8 mouse cellular contexts compared by ENCODE assay signal in genomic region chr5:67306698-67307521, GRCm38 (mm10). TPM values are rescaled to one million over a fixed set of nuclear protein-coding genes. Genes with fewer than 3 reads are reported as not detected.
DNase-seq lines count a peak whose midpoint lies in the region; ATAC-seq lines count a peak whose summit lies in the region.

Gene Slc30a9, plus strand, starts transcription at chr5:67306955.

- ATAC-seq in hindbrain, embryonic 15.5 days (ENCODE audit: low FRiP score, low read depth) = peak; percentile 98

- no peaks in the 10 kb centered on the region for H3K27me3 ChIP-seq in hindbrain, embryonic 15.5 days

- no peaks in the 10 kb centered on the region for H3K9me3 ChIP-seq in hindbrain, embryonic 15.5 days

- peak within 1 kb of the TSS; percentile 84 for H3K27ac ChIP-seq in hindbrain, embryonic 15.5 days (replicated peaks)

- no peaks in the 10 kb centered on the region for H3K36me3 ChIP-seq in hindbrain, embryonic 15.5 days

- under 1% methylated on average over 72 of the region's 83 CpGs for WGBS in hindbrain, embryonic 15.5 days

- H3K4me3 ChIP-seq in hindbrain, embryonic 15.5 days = peak within 1 kb of the TSS; percentile 98

- H3K9ac ChIP-seq in hindbrain, embryonic 15.5 days = peak within 1 kb of the TSS; percentile 81

- peaks cover 20% of the 10 kb centered on the region for H3K4me1 ChIP-seq in hindbrain, embryonic 15.5 days (replicated peaks)

- peak; percentile 87 for DNase-seq in R1 (ENCODE audit: low read depth, low spot score)
- peak; percentile 97 to 98 for DNase-seq in cerebellum, postnatal 25 days
- peak; percentile 91 to 93 for DNase-seq in frontal cortex, postnatal 36 days (ENCODE audit: low spot score in 2 of 2)
- peak; percentile 81 for DNase-seq in left cerebral cortex, adult 11 months (ENCODE audit: low spot score)
- DNase-seq in lung, postnatal 4 days = peak; percentile 94 to 96
- peak; percentile 79 for DNase-seq in retina, postnatal 7 days (ENCODE audit: low read depth, low spot score)
- DNase-seq in urinary bladder, adult 2 months (ENCODE audit: low spot score) = peak; percentile 92

- H3K4me2 ChIP-seq in hindbrain, embryonic 15.5 days = peak within 1 kb of the TSS; percentile 72

RNA-seq across cellular contexts. Expression of gene Slc30a9, which starts in this region (rescaled TPM):
- 156 and 176 TPM in 2 replicates for polyA plus RNA-seq in hindbrain, embryonic 15.5 days (2015; fragmentation: Nextera tagmentation; extraction: Ambion mirVana)
- 46.8 and 49.0 TPM in 2 replicates for polyA plus RNA-seq in urinary bladder, adult 2 months (2012; rRNA removed)

Comparison
In these comparisons a context has a peak if more than half of its experiments do, and no peak if none do; other contexts are left out.
1. Peak in every context shown above with its lines: DNase-seq, ATAC-seq, H3K4me3 ChIP-seq and H3K27ac ChIP-seq.